Mouse (Mus musculus): ENCODE data around the gene H2-Q2. TPM values are rescaled to one million over a fixed set of nuclear protein-coding genes. Genes with fewer than 3 reads are reported as not detected.
"Not testable (repeated sequence)": the region's sequence is repeated elsewhere in the genome, so short reads cannot be mapped to it uniquely, and the experiment has no call there.

H2-Q2 gene
- total and polyA plus RNA-seq, 2 experiments: 0.75 to 1.2 TPM

GRCm38 (mm10) chr17:35303756-35304350 is 38.2 kb upstream of the H2-Q2 start:
- no peak overlapping the region for H3K4me3 ChIP-seq (ENCODE audit: insufficient read depth, low read depth, low read length)
- H3K79me2 ChIP-seq (ENCODE audit: control insufficient read depth, insufficient read depth, low read length): no peaks in the 10 kb centered on the region
- TF ChIP-seq CTCF (IDR thresholded peaks at IDR 0.05; ENCODE audit: low read depth, low read length) (no peak), POLR2A (IDR thresholded peaks at IDR 0.05; ENCODE audit: extremely low read depth, insufficient read depth, low read length) (no peak)
- H3K36me3 ChIP-seq (ENCODE audit: control insufficient read depth, insufficient read depth, low read length): no peaks in the 10 kb centered on the region
- no peaks in the 10 kb centered on the region for H3K27me3 ChIP-seq (ENCODE audit: control insufficient read depth, insufficient read depth, low read length)
- no peak overlapping the region for H3K9ac ChIP-seq (ENCODE audit: low read depth, low read length)
- DNase-seq (ENCODE audit: extremely low read depth, low read depth, low spot score): peak; percentile 59
- H3K27ac ChIP-seq (replicated peaks; ENCODE audit: insufficient read depth, low read depth, low read length): no peak overlapping the region
- 85% methylated on average over 10 of the region's 10 CpGs for WGBS
- peaks cover 3% of the 10 kb centered on the region; the same call in 1 of the 2 replicates for H3K4me1 ChIP-seq (ENCODE audit: control insufficient read depth, insufficient read depth, low read length)

- peak; percentile 17 for DNase-seq (ENCODE audit: extremely low read depth, low read depth, low spot score)
- no peak overlapping the region for H3K27ac ChIP-seq (replicated peaks; ENCODE audit: insufficient read depth, low read depth, low read length)
- H3K36me3 ChIP-seq (ENCODE audit: control insufficient read depth, insufficient read depth, low read length): no peaks in the 10 kb centered on the region
- H3K79me2 ChIP-seq (ENCODE audit: control insufficient read depth, insufficient read depth, low read length): no peaks in the 10 kb centered on the region
- peaks cover 3% of the 10 kb centered on the region; the same call in 1 of the 2 replicates for H3K4me1 ChIP-seq (ENCODE audit: control insufficient read depth, insufficient read depth, low read length)
- no peaks in the 10 kb centered on the region for H3K27me3 ChIP-seq (ENCODE audit: control insufficient read depth, insufficient read depth, low read length)
- no peak overlapping the region for H3K9ac ChIP-seq (ENCODE audit: low read depth, low read length)
- WGBS: 54% methylated on average over 6 of the region's 6 CpGs
- no peak for TF ChIP-seq CTCF (IDR thresholded peaks at IDR 0.05; ENCODE audit: low read depth, low read length)
- TF ChIP-seq POLR2A (IDR thresholded peaks at IDR 0.05; ENCODE audit: extremely low read depth, insufficient read depth, low read length): no peak
- no peak overlapping the region for H3K4me3 ChIP-seq (ENCODE audit: insufficient read depth, low read depth, low read length)
These were observed 37.6 kb upstream of the H2-Q2 start for GRCm38 (mm10) chr17:35304478-35304877.

- H3K4me1 ChIP-seq (ENCODE audit: control insufficient read depth, insufficient read depth, low read length); H3K27me3 ChIP-seq (ENCODE audit: control insufficient read depth, insufficient read depth, low read length); H3K79me2 ChIP-seq (ENCODE audit: control insufficient read depth, insufficient read depth, low read length); H3K4me3 ChIP-seq (ENCODE audit: insufficient read depth, low read depth, low read length); H3K36me3 ChIP-seq (ENCODE audit: control insufficient read depth, insufficient read depth, low read length); H3K27ac ChIP-seq (replicated peaks; ENCODE audit: insufficient read depth, low read depth, low read length); H3K9ac ChIP-seq (ENCODE audit: low read depth, low read length): not testable (repeated sequence)
- peak; percentile 54 for DNase-seq (ENCODE audit: extremely low read depth, low read depth, low spot score)
- 32% methylated on average over 8 of the region's 8 CpGs for WGBS
These were observed 37.1 kb upstream of the H2-Q2 start for GRCm38 (mm10) chr17:35304921-35305320.

GRCm38 (mm10) chr17:35318671-35319070 is 23.4 kb upstream of the H2-Q2 start:
- DNase-seq (ENCODE audit: extremely low read depth, low read depth, low spot score): no peak
- H3K79me2 ChIP-seq (ENCODE audit: control insufficient read depth, insufficient read depth, low read length): no peaks in the 10 kb centered on the region
- no peak overlapping the region for H3K4me3 ChIP-seq (ENCODE audit: insufficient read depth, low read depth, low read length)
- no peak overlapping the region for H3K9ac ChIP-seq (ENCODE audit: low read depth, low read length)
- no peak overlapping the region for H3K27ac ChIP-seq (replicated peaks; ENCODE audit: insufficient read depth, low read depth, low read length)
- 0 out of 2 replicates have a peak, but pooled peaks cover 5% of the 10 kb centered on the region for H3K27me3 ChIP-seq (ENCODE audit: control insufficient read depth, insufficient read depth, low read length)
- TF ChIP-seq POLR2A (IDR thresholded peaks at IDR 0.05; ENCODE audit: extremely low read depth, insufficient read depth, low read length): no peak
- no peak for TF ChIP-seq CTCF (IDR thresholded peaks at IDR 0.05; ENCODE audit: low read depth, low read length)
- H3K36me3 ChIP-seq (ENCODE audit: control insufficient read depth, insufficient read depth, low read length): no peaks in the 10 kb centered on the region
- peaks cover 2% of the 10 kb centered on the region; the same call in 1 of the 2 replicates for H3K4me1 ChIP-seq (ENCODE audit: control insufficient read depth, insufficient read depth, low read length)

GRCm38 (mm10) chr17:35320327-35321081 is 21.5 kb upstream of the H2-Q2 start, which contains the start of gene H2-Q1:
Gene H2-Q1, plus strand, starts transcription at chr17:35320405.
- DNase-seq (ENCODE audit: extremely low read depth, low read depth, low spot score): peak; percentile 76
- peak within 1 kb of the TSS; percentile 62 for H3K9ac ChIP-seq (ENCODE audit: low read depth, low read length)

GRCm38 (mm10) chr17:35325124-35325523 is 16.9 kb upstream of the H2-Q2 start:
- H3K79me2 ChIP-seq (ENCODE audit: control insufficient read depth, insufficient read depth, low read length); H3K36me3 ChIP-seq (ENCODE audit: control insufficient read depth, insufficient read depth, low read length); H3K9ac ChIP-seq (ENCODE audit: low read depth, low read length); H3K4me1 ChIP-seq (ENCODE audit: control insufficient read depth, insufficient read depth, low read length); DNase-seq (ENCODE audit: extremely low read depth, low read depth, low spot score); H3K27me3 ChIP-seq (ENCODE audit: control insufficient read depth, insufficient read depth, low read length); H3K4me3 ChIP-seq (ENCODE audit: insufficient read depth, low read depth, low read length); H3K27ac ChIP-seq (replicated peaks; ENCODE audit: insufficient read depth, low read depth, low read length): not testable (repeated sequence)
- peak; percentile 73 for TF ChIP-seq CTCF (IDR thresholded peaks at IDR 0.05; ENCODE audit: low read depth, low read length)
- 77% methylated on average over 1 of the region's 1 CpGs for WGBS

More at GRCm38 (mm10) chr17:35320327-35321081, 21.5 kb upstream of the H2-Q2 start, which contains the start of gene H2-Q1:
- Histone ChIP-seq H3K4me1 (ENCODE audit: control insufficient read depth, insufficient read depth, low read length) (peaks cover 2% of the 10 kb centered on the region; the same call in 1 of the 2 replicates), H3K4me3 (ENCODE audit: insufficient read depth, low read depth, low read length) (peak within 1 kb of the TSS; percentile 53; the same call in 1 of the 2 replicates), H3K27me3 (ENCODE audit: control insufficient read depth, insufficient read depth, low read length) (0 out of 2 replicates have a peak, but pooled peaks cover 5% of the 10 kb centered on the region), H3K79me2 (ENCODE audit: control insufficient read depth, insufficient read depth, low read length) (no peaks in the 10 kb centered on the region), H3K27ac (replicated peaks; ENCODE audit: insufficient read depth, low read depth, low read length) (no peak within 1 kb of the TSS), H3K36me3 (ENCODE audit: control insufficient read depth, insufficient read depth, low read length) (no peaks in the 10 kb centered on the region)
- 2% methylated on average over 55 of the region's 55 CpGs for WGBS
- TF ChIP-seq POLR2A (IDR thresholded peaks at IDR 0.05; ENCODE audit: extremely low read depth, insufficient read depth, low read length) (no peak), CTCF (IDR thresholded peaks at IDR 0.05; ENCODE audit: low read depth, low read length) (no peak)

GRCm38 (mm10) chr17:35326000-35326399 is 16.0 kb upstream of the H2-Q2 start:
- H3K4me1 ChIP-seq (ENCODE audit: control insufficient read depth, insufficient read depth, low read length); DNase-seq (ENCODE audit: extremely low read depth, low read depth, low spot score); H3K27ac ChIP-seq (replicated peaks; ENCODE audit: insufficient read depth, low read depth, low read length); H3K4me3 ChIP-seq (ENCODE audit: insufficient read depth, low read depth, low read length); H3K36me3 ChIP-seq (ENCODE audit: control insufficient read depth, insufficient read depth, low read length); H3K79me2 ChIP-seq (ENCODE audit: control insufficient read depth, insufficient read depth, low read length); H3K9ac ChIP-seq (ENCODE audit: low read depth, low read length); H3K27me3 ChIP-seq (ENCODE audit: control insufficient read depth, insufficient read depth, low read length): not testable (repeated sequence)

Measured in liver, adult 2 months (tissue).